22 mouse cellular contexts compared by ENCODE assay signal in the genomic region with DNA sequence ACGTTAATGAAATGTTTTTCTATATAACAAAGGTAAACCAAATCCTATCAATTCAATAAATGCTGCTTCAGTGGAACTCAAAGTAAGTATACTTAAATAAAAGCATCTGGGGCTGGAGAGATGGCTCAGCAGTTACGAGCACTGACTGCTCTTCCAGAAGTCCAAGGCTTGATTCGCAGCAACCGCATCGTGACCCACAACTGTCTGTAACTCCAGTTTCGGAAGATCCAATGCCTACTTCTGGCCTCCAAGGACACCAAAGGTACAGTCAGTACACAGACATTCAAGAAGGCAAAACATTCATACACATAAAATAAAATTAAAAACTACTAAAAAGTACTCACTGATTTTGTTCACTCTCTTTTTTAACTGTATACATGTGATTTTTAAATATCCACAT. TPM values are rescaled to one million over a fixed set of nuclear protein-coding genes. Genes with fewer than 3 reads are reported as not detected.
"Had no signal": no experiment of that assay in that cellular context is flagged by ENCODE, and none has a peak within 500 bp of the region (broad histone marks: within the 10 kb centered on the region; RNA-seq: fewer than 3 reads in every experiment).

No protein-coding gene starts in this region.

- DNase-seq: lung, adult 2 months; lung, postnatal 14 days; lung, postnatal 36 days; midbrain, embryonic 14.5 days; right cerebral cortex, postnatal 14 days; thymus, adult 2 months; thymus, postnatal 25 days; thymus, postnatal 4 days had no signal

- H3K4me2 ChIP-seq: lung, embryonic 15.5 days; midbrain, embryonic 12.5 days; neural tube, embryonic 12.5 days; stomach, embryonic 15.5 days had no signal

- ATAC-seq: lung, postnatal 0 days had no signal

- H3K9ac ChIP-seq: lung, embryonic 15.5 days; midbrain, embryonic 12.5 days; neural tube, embryonic 12.5 days; stomach, embryonic 15.5 days had no signal

- H3K9me3 ChIP-seq: lung, embryonic 15.5 days; megakaryocyte, embryonic 14.5 days; midbrain, embryonic 12.5 days; neural tube, embryonic 12.5 days; stomach, embryonic 15.5 days had no signal

- H3K36me3 ChIP-seq: lung, embryonic 15.5 days; midbrain, embryonic 12.5 days; neural tube, embryonic 12.5 days; stomach, embryonic 15.5 days had no signal

- H3K4me3 ChIP-seq: lung, embryonic 15.5 days; megakaryocyte, embryonic 14.5 days; midbrain, embryonic 12.5 days; neural tube, embryonic 12.5 days; stomach, embryonic 15.5 days had no signal

- H3K27me3 ChIP-seq: lung, embryonic 15.5 days; megakaryocyte, embryonic 14.5 days; midbrain, embryonic 12.5 days; neural tube, embryonic 12.5 days; stomach, embryonic 15.5 days had no signal

- H3K27ac ChIP-seq: macrophage; neural tube, embryonic 12.5 days; stomach, embryonic 15.5 days; stomach, postnatal 0 days had no signal

RNA-seq across cellular contexts. Expression of a gene that starts 51.0 kb away (rescaled TPM):
- total RNA-seq: megakaryocyte progenitor cell, adult 5-6 weeks; midbrain, postnatal 0 days; monocyte, adult 5-6 weeks; neutrophil, adult 5-6 weeks had no signal
- polyA plus RNA-seq: macrophage; midbrain, embryonic 12.5 days; midbrain, embryonic 14.5 days; midbrain, postnatal 0 days; neural tube, embryonic 12.5 days; neural tube, embryonic 14.5 days; spleen, adult 2 months; stomach, embryonic 15.5 days; stomach, postnatal 0 days had no signal
